Mouse (Mus musculus): ENCODE data around the gene Gm9999. TPM values are rescaled to one million over a fixed set of nuclear protein-coding genes. Genes with fewer than 3 reads are reported as not detected.
A peak's percentile ranks its signal among the peaks of the same experiment; 100 is the strongest.

Gene Gm9999
- polyA plus RNA-seq, 3 experiments from 2014 or later = not detected

- peak; percentile 61 for ATAC-seq
These were observed 47.3 kb downstream of the Gm9999 start for GRCm38 (mm10) chr7:47030517-47031193.

- peak; percentile 32 for ATAC-seq
These were observed 48.0 kb downstream of the Gm9999 start for GRCm38 (mm10) chr7:47031371-47031770.

GRCm38 (mm10) chr7:47034785-47035384 lies 51.5 kb downstream of the Gm9999 start:
- no peak for ATAC-seq

GRCm38 (mm10) chr7:47035426-47035825 lies 52.0 kb downstream of the Gm9999 start:
- no peak for ATAC-seq

Other genes with a start within 250 kb of the Gm9999 start
- not detected for gene Saa1, start 240.6 kb upstream of the Gm9999 start, polyA plus RNA-seq (2017; shearing (Covaris generic))
- not detected for gene Saa2, start 231.8 kb upstream of the Gm9999 start, polyA plus RNA-seq (2017; shearing (Covaris generic))
- gene Hps5, start 187.5 kb upstream of the Gm9999 start, polyA plus RNA-seq (2017; shearing (Covaris generic)) = 10 to 100 TPM; 16.4 to 22.3 (median 19.7) TPM
- 10 to 100 TPM; 26.7 to 29.9 (median 27.0) TPM for gene Gtf2h1, start 187.5 kb upstream of the Gm9999 start, polyA plus RNA-seq (2017; shearing (Covaris generic))
- gene Ldha, start 142.1 kb upstream of the Gm9999 start, polyA plus RNA-seq (2017; shearing (Covaris generic)) = 1,000 to 10,000 TPM in 1 of 3 experiments, 100 to 1,000 TPM in 2; 790 to 1,249 (median 846) TPM
- not detected for gene Ldhc, start 122.4 kb upstream of the Gm9999 start, polyA plus RNA-seq (2017; shearing (Covaris generic))
- gene Tsg101, start 63.6 kb upstream of the Gm9999 start, polyA plus RNA-seq (2017; shearing (Covaris generic)) = 100 to 1,000 TPM; 101 to 140 (median 128) TPM
- 10 to 100 TPM in 1 of 3 experiments, 1 to 10 TPM in 2; 7.7 to 12.0 (median 8.1) TPM for gene Uevld, start 25.1 kb upstream of the Gm9999 start, polyA plus RNA-seq (2017; shearing (Covaris generic))
- gene Spty2d1, start 24.8 kb downstream of the Gm9999 start, polyA plus RNA-seq (2017; shearing (Covaris generic)) = 10 to 100 TPM; 28.3 to 49.5 (median 29.4) TPM
- 1 to 10 TPM; 1.5 to 6.6 (median 3.8) TPM for gene Tmem86a, start 67.0 kb downstream of the Gm9999 start, polyA plus RNA-seq (2017; shearing (Covaris generic))
- 10 to 100 TPM in 2 of 3 experiments, 1 to 10 TPM in 1; 8.8 to 16.0 (median 11.1) TPM for gene Ptpn5, start 150.1 kb downstream of the Gm9999 start, polyA plus RNA-seq (2017; shearing (Covaris generic))
- not detected for gene Mrgpra6, start 221.3 kb downstream of the Gm9999 start, polyA plus RNA-seq (2017; shearing (Covaris generic))